Mouse (Mus musculus) kidney, adult 2 months (tissue): ENCODE data around the gene Ece2.

Source experiments
- CTCF ChIP-seq: fragments of 200-500 bp; conservative IDR thresholded peaks from 2 replicates; pipeline ENCODE4 v1.5.1; 2011; ENCODE audit warnings: low read depth, mild to moderate bottlenecking, control low read depth, low read length, moderate library complexity, mixed read lengths; ENCODE audit not compliant: insufficient read depth, insufficient read length
- POLR2A ChIP-seq: fragments of 200-500 bp; IDR thresholded peaks from one replicate; pipeline ENCODE4 v1.6.1; 2011; ENCODE audit warnings: low read depth, low read length, control low read depth

DNA sequence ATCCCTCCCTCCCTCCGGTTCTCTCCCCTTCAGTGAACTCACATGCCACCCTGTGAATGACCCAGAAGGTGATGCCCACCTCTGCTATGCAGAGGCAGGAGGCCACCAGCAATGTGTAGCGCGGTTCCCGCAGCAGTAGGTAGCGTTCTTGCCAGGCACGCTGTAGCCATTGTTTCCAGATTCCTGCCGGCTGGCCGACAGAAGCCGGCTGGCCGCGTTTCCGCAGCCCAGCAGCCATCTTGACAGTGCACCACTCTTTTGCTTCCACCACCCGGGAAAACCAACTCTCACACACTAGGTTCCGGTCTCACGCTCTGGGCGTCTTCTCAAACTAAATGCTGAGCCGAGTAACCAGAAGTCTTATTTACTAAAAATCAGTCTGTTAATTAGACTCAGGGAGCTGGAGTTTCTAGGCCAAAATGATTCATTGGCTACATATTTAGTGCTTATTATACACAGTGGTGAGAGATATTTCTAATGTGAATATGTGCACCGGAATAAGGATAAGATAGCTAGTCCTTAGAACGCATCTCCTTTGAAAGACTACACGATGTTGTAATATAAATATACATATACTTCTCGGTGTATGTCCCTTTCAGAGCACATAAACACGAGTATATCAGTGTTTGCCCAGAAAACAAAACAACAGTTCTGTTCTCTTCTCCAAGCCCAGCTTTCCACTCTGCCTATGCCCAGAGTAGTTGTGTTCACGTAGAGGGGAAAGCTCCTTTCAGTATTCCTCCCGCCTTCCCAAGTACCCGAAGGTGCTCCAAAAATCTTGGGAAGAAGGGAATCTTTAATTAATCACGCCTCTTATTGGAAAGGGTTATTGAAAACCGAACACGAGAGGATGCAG, 18.9 kb upstream of the Ece2 start:
- TF ChIP-seq CTCF (no peak), POLR2A (peak; percentile 72)
